Mouse (Mus musculus): ENCODE measurements at regions not wholly inside any gene's neighbourhood (a gene's known extent, or its start where the extent isn't known, plus 50 kb on each side); places are given as distances from the start of the nearest gene placed in this dataset.
"Not testable (repeated sequence)": the region's sequence is repeated elsewhere in the genome, so short reads cannot be mapped to it uniquely, and the experiment has no call there.

DNA sequence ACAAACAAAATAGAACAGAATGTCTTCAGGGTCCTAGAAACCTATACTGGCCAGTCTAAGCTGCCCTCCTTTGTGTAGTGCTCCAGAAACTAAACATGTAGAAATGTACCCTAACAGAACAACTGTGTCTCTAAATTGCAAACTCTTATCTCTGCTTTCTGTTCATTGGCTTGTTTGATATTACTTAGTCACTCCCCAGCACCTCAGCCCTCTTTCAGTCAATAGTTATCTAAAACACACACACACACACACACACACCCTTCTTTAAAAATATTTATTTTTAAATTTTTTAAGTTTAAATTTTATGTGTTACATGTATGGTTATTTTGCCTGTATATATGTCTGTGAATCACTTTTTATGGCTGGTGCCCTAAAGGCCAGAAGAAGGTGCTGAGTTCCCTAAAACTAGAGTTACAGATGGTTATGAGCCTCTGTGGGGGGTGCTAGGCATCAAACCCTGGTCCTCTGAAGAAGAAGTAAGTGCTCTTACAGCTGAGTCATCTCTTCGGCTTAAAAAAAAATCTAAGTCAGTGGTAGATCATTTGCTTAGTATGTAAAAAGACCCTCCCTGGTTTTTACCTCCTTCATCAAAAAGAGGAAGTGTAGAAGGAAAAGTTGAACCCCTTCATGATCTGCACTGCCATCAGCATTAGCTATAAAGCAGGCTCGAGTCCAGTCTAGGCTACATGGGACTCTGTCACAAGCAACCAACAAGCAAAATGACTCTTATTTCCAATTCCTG lies 96.6 kb upstream of the C9orf72 start:
- WGBS: 84% methylated on average over 2 of the region's 2 CpGs

DNA sequence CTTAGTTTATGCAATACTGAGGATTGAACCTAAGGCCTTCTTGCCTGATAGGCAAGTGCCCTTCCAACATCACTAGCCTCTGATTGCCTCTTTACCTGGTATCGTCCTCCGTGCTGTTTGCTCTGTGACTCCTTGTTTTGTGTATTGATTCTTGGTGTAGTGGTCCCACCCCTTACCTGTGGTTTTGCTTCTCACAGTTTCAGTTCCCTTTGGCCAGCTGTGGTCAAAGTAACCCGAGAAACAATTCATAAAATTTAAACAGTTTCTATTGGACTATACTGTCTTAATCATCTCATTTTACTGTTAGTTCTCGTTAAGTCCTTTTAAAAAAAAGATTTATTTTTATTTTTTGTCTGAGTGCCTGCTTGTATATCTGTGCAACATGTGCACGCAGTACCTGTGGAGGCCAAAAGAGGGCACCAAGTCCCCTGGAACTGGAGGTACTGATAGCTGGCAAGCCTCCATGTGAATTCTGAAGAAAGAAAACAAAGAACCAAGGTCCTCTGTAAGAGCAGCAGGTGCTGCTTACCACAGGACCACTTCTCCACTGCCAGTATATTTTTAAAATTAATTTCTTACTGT lies 84.5 kb upstream of the C9orf72 start:
- H3K4me2 ChIP-seq (replicated peaks; ENCODE audit: low read depth, low read length, severe bottlenecking): no peak overlapping the region
- no peak overlapping the region for H3K27ac ChIP-seq (replicated peaks; ENCODE audit: low read depth, low read length)
- no peaks in the 10 kb centered on the region for H3K36me3 ChIP-seq (ENCODE audit: control insufficient read depth, insufficient read depth, low read length)
- no peaks in the 10 kb centered on the region for H3K4me1 ChIP-seq (ENCODE audit: control insufficient read depth, insufficient read depth, low read length)
- H3K4me3 ChIP-seq (replicated peaks; ENCODE audit: low read length): no peak overlapping the region
- 65% methylated on average over 5 of the region's 5 CpGs for WGBS
- no peak overlapping the region for H3K9ac ChIP-seq (ENCODE audit: low read depth, low read length, severe bottlenecking)
- no peaks in the 10 kb centered on the region for H3K27me3 ChIP-seq (ENCODE audit: control insufficient read depth, insufficient read depth, low read length)
- H3K9me3 ChIP-seq (ENCODE audit: control insufficient read depth, low read length): no peaks in the 10 kb centered on the region
- ATAC-seq (ENCODE audit: low FRiP score, low read depth) (no peak), DNase-seq (ENCODE audit: low spot score) (peak; percentile 5)
- no peak for TF ChIP-seq POLR2A (IDR thresholded peaks at IDR 0.05; ENCODE audit: borderline replicate concordance, extremely low read depth, insufficient read depth, insufficient read length)

More for the DNA sequence above, 96.6 kb upstream of the C9orf72 start:
- DNase-seq (ENCODE audit: low spot score) (no peak), ATAC-seq (ENCODE audit: low FRiP score, low read depth) (no peak)
- Histone ChIP-seq H3K27me3 (ENCODE audit: control insufficient read depth, insufficient read depth, low read length) (no peaks in the 10 kb centered on the region), H3K4me2 (replicated peaks; ENCODE audit: low read depth, low read length, severe bottlenecking) (no peak overlapping the region), H3K4me3 (replicated peaks; ENCODE audit: low read length) (no peak overlapping the region), H3K36me3 (ENCODE audit: control insufficient read depth, insufficient read depth, low read length) (no peaks in the 10 kb centered on the region), H3K9me3 (ENCODE audit: control insufficient read depth, low read length) (no peaks in the 10 kb centered on the region), H3K4me1 (ENCODE audit: control insufficient read depth, insufficient read depth, low read length) (no peaks in the 10 kb centered on the region), H3K9ac (ENCODE audit: low read depth, low read length, severe bottlenecking) (no peak overlapping the region), H3K27ac (replicated peaks; ENCODE audit: low read depth, low read length) (no peak overlapping the region)
- no peak for TF ChIP-seq POLR2A (IDR thresholded peaks at IDR 0.05; ENCODE audit: borderline replicate concordance, extremely low read depth, insufficient read depth, insufficient read length)

DNA sequence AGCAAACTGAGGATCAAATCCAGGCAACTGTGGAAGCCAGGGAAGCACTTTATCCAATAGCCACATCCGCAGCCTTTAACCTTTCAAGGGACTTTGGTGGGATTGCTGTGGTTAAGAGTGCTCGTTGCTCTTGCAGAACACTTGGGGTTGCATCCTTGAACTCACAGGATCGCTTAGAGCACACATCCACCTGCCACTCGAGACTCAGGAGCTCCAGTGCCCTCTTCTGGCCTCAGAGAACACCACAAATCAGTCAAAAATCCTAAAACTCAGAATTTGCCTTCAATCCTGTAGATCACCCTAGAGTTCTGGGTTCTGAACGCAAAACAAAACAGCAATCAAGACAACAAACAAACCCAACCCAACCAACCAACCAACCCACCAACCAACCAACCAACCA lies 82.2 kb upstream of the C9orf72 start:
- WGBS: 61% methylated on average over 5 of the region's 5 CpGs
- Histone ChIP-seq H3K4me1 (ENCODE audit: control insufficient read depth, insufficient read depth, low read length) (no peaks in the 10 kb centered on the region), H3K9ac (ENCODE audit: low read depth, low read length, severe bottlenecking) (no peak overlapping the region), H3K36me3 (ENCODE audit: control insufficient read depth, insufficient read depth, low read length) (no peaks in the 10 kb centered on the region), H3K27me3 (ENCODE audit: control insufficient read depth, insufficient read depth, low read length) (no peaks in the 10 kb centered on the region), H3K27ac (replicated peaks; ENCODE audit: low read depth, low read length) (no peak overlapping the region), H3K4me3 (replicated peaks; ENCODE audit: low read length) (no peak overlapping the region), H3K4me2 (replicated peaks; ENCODE audit: low read depth, low read length, severe bottlenecking) (no peak overlapping the region), H3K9me3 (ENCODE audit: control insufficient read depth, low read length) (no peaks in the 10 kb centered on the region)
- no peak for TF ChIP-seq POLR2A (IDR thresholded peaks at IDR 0.05; ENCODE audit: borderline replicate concordance, extremely low read depth, insufficient read depth, insufficient read length)
- DNase-seq (ENCODE audit: low spot score): no peak
- ATAC-seq (ENCODE audit: low FRiP score, low read depth): no peak

DNA sequence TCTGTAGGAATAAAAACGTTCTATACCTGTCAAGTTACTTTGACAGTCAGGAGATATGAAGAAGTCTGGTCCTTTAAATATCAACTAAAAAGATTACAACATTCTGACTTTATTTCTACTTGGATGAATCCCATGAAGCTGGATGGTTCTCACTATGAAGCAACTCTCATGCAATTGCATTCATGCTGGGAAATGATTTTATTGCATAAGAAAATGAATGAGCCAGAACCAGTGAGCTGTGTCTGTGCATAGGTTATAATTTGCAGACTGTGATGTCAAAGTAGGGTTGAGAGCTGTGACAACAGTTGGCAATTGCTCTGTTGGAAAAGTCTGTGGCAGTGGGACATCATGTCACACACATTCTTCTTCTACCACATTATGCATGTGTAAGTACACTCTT lies 79.2 kb upstream of the C9orf72 start:
- no peak for ATAC-seq (ENCODE audit: low FRiP score, low read depth)
- H3K36me3 ChIP-seq (ENCODE audit: control insufficient read depth, insufficient read depth, low read length): no peaks in the 10 kb centered on the region
- no peak for DNase-seq (ENCODE audit: low spot score)
- H3K4me1 ChIP-seq (ENCODE audit: control insufficient read depth, insufficient read depth, low read length): no peaks in the 10 kb centered on the region
- no peak overlapping the region for H3K27ac ChIP-seq (replicated peaks; ENCODE audit: low read depth, low read length)
- TF ChIP-seq POLR2A (IDR thresholded peaks at IDR 0.05; ENCODE audit: borderline replicate concordance, extremely low read depth, insufficient read depth, insufficient read length): no peak
- no peak overlapping the region for H3K9ac ChIP-seq (ENCODE audit: low read depth, low read length, severe bottlenecking)
- WGBS: 64% methylated on average over 1 of the region's 1 CpGs
- no peak overlapping the region for H3K4me2 ChIP-seq (replicated peaks; ENCODE audit: low read depth, low read length, severe bottlenecking)
- H3K9me3 ChIP-seq (ENCODE audit: control insufficient read depth, low read length): no peaks in the 10 kb centered on the region
- H3K4me3 ChIP-seq (replicated peaks; ENCODE audit: low read length): no peak overlapping the region
- H3K27me3 ChIP-seq (ENCODE audit: control insufficient read depth, insufficient read depth, low read length): no peaks in the 10 kb centered on the region

DNA sequence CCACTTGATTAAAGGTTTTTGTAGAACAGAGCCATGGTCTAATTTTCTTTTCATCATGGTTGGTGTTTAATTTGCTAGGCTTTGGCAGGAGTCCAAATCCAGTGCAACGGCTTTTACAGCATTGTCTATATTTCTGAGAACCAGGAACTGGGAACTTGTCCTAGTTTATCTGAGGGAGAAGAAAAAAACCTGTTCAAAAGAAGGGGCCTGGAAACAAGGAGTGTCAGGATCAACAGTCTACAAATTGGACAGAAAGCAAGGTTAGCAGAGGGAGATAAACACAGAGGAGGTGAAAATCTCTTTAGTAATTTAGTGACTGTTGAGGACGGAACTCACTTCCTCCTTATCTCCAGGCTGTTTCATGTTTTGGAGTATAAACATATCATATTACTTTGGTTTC lies 74.9 kb upstream of the C9orf72 start:
- no peak for TF ChIP-seq POLR2A (IDR thresholded peaks at IDR 0.05; ENCODE audit: borderline replicate concordance, extremely low read depth, insufficient read depth, insufficient read length)
- no peak for DNase-seq (ENCODE audit: low spot score)
- no peak overlapping the region for H3K9ac ChIP-seq (ENCODE audit: low read depth, low read length, severe bottlenecking)
- no peaks in the 10 kb centered on the region for H3K36me3 ChIP-seq (ENCODE audit: control insufficient read depth, insufficient read depth, low read length)
- no peaks in the 10 kb centered on the region for H3K27me3 ChIP-seq (ENCODE audit: control insufficient read depth, insufficient read depth, low read length)
- H3K9me3 ChIP-seq (ENCODE audit: control insufficient read depth, low read length): no peaks in the 10 kb centered on the region
- WGBS: 17% methylated on average over 2 of the region's 2 CpGs
- no peak overlapping the region for H3K4me3 ChIP-seq (replicated peaks; ENCODE audit: low read length)
- no peak for ATAC-seq (ENCODE audit: low FRiP score, low read depth)
- H3K4me1 ChIP-seq (ENCODE audit: control insufficient read depth, insufficient read depth, low read length): no peaks in the 10 kb centered on the region
- H3K27ac ChIP-seq (replicated peaks; ENCODE audit: low read depth, low read length): no peak overlapping the region
- H3K4me2 ChIP-seq (replicated peaks; ENCODE audit: low read depth, low read length, severe bottlenecking): no peak overlapping the region

DNA sequence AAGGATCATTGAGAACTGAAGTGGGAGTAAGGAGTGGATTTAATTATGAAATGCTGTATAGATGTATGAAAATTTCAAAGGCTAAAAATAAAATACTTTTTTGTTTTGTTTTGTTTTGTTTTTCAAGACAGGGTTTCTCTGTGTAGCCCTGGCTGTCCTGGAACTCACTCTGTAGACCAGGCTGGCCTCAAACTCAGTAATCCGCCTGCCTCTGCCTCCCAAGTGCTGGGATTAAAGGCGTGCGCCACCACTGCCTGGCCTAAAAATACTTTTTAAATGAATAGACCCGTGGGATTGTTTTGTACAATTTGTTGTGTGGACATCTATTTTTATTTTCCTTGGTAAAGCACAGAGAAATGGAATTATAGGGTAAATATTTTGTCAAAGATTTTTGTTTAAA lies 74.4 kb upstream of the C9orf72 start:
- not testable (repeated sequence) for H3K27ac ChIP-seq (replicated peaks; ENCODE audit: low read depth, low read length); H3K9me3 ChIP-seq (ENCODE audit: control insufficient read depth, low read length); H3K4me3 ChIP-seq (replicated peaks; ENCODE audit: low read length); ATAC-seq (ENCODE audit: low FRiP score, low read depth); H3K4me1 ChIP-seq (ENCODE audit: control insufficient read depth, insufficient read depth, low read length); DNase-seq (ENCODE audit: low spot score); H3K4me2 ChIP-seq (replicated peaks; ENCODE audit: low read depth, low read length, severe bottlenecking); H3K27me3 ChIP-seq (ENCODE audit: control insufficient read depth, insufficient read depth, low read length); H3K36me3 ChIP-seq (ENCODE audit: control insufficient read depth, insufficient read depth, low read length); H3K9ac ChIP-seq (ENCODE audit: low read depth, low read length, severe bottlenecking)
- 70% methylated on average over 4 of the region's 4 CpGs for WGBS
